Mouse (Mus musculus): Measurements from ENCODE around the gene Ciart.
"Not testable (repeated sequence)": the region's sequence is repeated elsewhere in the genome, so short reads cannot be mapped to it uniquely, and the experiment has no call there.

Gene Ciart

DNA sequence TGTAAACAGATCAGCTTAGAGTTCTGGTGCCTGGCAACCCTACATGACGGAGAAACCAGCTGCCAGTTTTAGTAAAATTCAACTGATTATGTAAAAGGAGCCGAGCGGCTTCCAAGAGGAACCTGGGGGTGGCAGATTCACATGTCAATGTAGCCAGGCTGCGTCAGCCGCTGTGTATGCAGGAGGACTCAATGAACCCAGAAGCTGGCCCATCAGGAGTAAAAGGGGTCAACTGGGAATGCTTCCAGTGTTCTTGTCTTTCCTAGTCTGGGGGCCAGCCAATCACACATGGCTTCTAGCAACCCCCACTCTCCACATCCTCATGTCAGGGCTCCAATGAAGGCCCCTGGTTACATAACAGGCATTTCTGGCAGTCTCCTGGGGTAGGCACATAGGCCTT is 17.0 kb downstream of the Ciart start:
- peak; percentile 41 for DNase-seq

DNA sequence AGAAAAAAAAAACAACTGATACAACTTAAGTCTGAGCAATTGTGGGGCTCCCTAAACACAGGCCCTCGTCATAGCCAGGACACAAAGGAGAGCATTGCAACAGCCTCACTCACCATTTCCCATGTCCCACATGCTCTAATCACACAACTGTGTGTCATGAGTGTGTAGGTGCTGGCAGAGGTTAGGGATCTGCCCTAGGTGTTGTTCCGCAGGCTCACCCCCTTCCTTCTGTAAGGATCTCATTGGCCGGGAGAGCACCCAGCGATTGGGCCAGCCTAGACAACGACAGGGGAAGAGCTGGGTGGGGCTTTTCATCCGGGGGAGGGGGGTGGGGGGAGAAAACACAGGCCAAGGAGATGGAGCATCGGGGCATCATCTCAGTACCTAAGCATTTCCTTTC is 18.5 kb downstream of the Ciart start:
- DNase-seq = no peak

DNA sequence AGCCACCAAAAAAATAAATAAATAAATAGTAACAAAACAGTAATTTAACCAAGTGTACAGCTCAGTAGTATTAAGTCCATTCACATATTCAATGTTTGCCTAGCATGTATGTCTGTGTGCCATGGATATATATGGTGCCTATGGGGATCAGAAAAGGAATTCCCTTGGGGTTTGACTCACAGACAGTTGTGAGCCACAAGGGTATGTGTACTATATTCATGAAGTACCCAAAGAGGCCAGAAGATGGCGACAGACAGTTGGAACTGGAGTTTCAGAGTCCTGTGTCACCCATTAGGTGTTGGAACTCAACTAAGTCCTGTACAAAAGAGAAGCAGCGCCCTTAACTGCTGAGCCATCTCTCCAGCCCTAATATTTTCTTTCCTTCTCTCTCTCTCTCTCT is 20.3 kb downstream of the Ciart start:
- peak; percentile 68 for DNase-seq

DNA sequence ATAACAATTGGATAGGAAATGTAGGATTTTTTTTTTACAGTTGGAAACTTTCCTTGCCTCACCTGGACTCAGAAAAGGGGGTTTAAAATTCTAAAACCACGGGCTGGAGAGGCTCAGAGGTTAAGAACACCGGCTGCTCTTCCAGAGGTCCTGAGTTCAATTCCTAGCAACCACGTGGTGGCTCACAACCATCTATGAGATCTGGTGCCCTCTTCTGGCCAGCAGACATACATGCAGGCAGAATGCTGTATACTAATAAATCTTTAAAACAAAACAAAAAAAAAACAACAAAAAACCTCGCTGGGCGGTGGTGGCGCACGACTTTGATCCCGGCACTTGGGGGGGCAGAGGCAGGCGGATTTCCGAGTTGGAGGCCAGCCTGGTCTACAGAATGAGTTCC is 20.8 kb downstream of the Ciart start:
- DNase-seq = no peak

DNA sequence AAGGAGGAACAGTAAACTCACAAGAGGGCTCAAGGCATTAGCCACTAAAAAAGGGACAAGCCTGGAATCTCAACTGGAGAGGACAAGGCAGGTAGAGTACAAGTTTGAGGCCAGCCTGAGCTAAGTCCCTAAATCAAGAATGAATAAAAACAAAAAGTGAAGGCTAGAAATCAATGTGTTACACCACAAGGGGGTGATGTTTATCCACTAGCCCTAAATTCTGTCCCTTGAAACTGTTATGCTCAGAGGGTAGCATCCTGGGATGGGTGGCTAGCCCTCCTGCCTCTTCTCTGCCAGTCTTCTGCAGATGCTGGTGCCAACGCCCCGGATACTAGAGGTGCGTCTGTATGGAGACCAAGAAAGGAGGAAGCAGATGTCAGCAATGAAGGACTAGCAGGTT is 21.7 kb downstream of the Ciart start:
- no peak for DNase-seq

DNA sequence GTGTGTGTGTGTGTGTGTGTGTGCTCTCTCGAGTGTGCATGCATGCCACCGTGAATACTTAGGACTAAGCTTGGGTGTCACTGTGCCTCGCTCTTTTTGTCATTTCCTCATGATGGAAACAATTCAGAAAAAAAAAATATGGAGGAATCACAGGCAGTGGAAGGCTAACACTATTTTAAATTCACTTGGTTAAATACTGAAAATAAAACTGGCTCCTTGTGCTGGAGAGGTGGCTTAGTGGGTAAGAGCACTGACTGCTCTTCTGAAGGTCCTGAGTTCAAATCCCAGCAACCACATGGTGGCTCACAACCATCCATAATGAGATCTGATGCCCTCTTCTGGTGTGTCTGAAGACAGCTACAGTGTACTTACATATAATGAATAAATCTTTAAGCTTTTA is 23.8 kb downstream of the Ciart start:
- DNase-seq = not testable (repeated sequence)

DNA sequence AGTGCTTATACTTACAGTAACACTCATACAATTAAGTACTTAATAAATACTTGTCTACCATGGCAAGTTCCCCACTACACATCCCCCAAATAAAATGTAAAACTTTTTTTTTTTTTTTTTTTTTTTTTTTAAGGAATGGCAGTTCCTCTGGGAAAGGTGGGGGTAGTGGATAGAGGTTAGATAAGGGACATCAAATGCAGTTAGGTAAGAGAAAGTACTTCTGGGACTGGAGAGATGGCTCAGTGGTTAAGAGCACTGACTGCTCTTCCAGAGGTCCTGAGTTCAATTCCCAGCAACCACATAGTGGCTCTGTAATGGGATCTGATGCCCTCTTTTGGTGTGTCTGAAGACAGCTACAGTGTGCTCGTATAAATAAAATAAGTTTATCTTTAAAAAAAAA is 25.0 kb downstream of the Ciart start:
- not testable (repeated sequence) for DNase-seq

DNA sequence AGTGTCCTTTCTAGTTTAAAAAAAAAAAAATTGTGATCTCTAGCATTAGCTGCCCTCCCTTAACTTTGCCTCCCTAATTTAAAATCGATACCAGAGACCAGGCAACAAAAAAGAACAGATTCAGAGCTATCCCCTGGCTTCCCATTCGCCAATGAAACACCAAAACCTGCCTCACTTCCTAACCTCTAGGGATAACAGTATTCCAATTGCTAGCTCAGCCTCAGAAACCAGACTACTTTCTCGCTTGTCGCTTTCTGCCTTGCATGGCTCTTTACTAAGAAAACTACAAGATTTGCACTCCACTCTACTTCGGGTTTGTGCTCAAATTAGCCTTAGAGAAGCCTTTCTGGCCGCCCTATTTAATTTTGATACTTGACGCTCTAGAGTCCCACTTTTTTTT is 25.9 kb downstream of the Ciart start:
- DNase-seq = no peak

DNA sequence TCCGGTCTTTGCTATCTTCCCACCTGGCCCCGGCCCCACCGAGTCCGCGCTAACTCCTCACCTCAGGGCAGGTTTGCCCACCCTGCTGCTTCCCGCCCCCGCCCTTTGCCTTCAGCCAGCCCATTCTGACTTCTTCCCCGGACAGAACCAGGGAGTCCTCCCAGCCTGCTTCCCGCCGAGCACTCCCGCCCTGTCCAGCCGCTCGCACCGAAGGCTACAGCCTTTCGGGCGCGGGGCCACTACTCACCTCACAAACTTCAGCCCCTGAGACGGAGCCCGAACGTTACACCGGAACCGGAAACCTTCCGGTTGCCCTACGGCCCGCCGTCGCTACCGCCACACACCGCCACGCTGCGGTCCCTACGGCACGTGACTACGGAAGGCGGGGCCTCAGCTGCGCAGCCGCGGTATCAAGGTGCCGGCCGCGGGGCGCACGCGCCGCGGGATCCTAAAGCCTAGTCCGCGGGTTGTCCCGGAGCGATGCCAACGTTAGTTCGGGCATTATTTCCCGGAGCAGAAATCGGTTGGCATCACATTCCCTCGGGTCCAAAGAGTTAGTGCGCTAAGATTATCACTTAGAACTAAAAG is 26.5 kb downstream of the Ciart start, which contains the start of gene Prpf3:
Gene Prpf3, minus strand, starts transcription at position 384 of the 588 bp plus-strand sequence.
- DNase-seq = peak; percentile 93

DNA sequence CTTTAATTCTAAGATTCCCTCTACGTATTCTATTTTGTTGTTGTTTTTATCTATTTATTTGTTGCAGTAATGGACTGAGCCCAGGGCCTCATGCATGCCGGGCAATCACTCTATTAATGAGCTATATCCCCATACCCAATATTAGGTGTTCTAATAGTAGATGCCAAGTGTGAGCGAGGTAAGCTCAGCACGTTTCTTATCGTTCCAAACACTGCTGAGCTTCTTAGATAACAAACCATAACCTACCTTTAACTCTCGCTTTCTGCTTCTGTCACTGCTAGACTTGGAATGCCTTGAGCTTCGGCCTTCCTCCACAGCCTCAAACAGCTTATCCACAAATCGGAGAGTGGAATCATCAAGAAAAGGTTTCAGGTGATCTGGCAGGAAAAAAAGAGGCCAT is 30.7 kb downstream of the Ciart start:
- no peak for DNase-seq

DNA sequence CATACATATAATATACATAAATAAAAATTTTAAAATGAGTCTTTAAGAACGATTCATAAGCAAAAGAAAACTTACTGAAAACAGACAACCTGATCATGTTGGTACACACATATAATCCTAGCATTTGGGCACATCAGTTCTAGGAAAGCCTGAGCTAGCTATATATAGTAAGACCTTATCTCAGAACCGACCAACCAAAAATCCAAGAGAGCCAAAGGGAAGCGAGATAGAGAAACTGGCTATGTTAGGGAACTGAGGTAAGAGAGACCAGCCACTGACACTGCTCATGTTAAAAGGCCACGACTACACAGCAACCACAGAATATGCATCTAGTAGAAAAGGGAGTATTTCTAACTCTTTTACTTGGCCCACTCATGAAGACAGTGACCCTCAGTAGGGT is 31.4 kb downstream of the Ciart start:
- DNase-seq = no peak

DNA sequence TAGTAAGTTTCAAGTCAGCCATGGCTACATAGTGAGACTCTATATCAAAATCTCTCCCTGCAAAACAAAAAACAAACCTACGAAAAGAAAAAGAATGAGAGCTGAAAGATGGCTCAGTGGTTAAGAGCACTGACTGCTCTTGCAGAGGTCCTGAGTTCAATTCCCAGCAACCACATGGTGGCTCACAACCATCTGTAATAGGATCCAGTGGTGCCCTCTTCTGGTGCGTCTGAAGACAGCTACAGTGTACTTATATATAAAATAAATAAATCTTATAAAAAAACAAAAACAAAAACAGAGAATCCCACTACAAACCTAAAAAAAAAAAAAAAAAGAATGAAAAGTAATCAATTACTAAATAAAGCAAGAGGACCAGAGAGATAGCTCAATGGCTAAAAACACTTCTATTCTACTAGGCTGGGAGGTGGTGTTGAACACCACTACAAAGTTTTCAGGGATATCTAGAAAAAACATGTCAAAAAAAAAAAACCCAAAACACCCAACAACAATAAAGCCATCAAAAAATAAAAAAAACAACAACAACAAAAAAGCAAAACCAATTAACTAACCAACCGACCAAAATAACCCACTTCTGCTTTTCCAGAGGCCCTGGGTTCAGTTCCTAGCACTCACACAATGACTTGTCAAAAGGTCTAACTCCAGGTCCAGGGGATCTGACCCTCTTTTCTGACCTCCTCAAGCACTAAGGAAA is 39.4 kb downstream of the Ciart start:
- DNase-seq = no peak

DNA sequence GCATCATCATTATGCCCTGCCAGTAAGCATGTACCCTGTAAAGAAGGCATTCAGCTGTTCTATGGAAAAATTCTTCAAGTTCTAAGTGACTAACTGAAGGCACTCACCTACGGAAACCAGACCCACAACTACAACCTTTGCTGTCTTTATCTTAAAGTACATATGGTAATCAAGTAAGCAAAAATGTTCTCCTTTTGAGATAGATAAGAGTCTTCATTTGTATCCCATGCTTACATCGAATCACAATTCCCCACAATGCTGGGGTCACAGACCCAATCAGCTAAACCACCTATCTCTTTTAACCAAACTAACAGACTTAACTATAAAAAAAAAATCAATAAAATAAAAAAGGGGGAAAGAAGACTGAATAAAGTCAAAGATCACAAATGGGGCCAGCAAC is 42.8 kb downstream of the Ciart start:
- no peak for DNase-seq

DNA sequence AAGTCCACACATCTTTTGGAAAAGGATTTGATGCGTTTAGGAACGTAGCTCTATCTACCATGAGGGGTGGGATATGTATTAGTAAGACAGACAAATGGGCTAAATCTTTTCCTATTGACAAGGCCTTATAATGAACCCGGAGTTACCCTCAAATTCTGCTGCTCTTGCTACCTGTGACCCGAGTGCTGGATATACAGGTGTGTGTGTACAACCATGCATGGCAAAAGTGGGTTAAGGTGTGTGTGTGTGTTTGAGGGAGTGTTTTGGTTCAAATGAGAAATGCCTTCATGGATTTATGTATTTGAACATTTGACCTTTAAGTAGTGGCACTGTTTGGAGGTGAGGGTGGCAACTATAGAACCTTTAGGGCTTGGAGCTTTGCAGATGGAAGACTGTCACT is 53.0 kb downstream of the Ciart start:
- DNase-seq = no peak
